Mouse (Mus musculus) splenic B cell, adult 2 months (primary cell): ENCODE data around the gene Col5a2.

Source experiments
- DNase-seq: peaks from one replicate; pipeline ENCODE4 v3.0.0-alpha.2; 2011; ENCODE audit warnings: low read depth, low spot score
- H3K27me3 ChIP-seq: 2 replicates; pipeline ENCODE4 v1.6.1; 2012; ENCODE audit warnings: mild to moderate bottlenecking, low read length, moderate library complexity, mixed read lengths; ENCODE audit not compliant: control insufficient read depth, poor library complexity, insufficient read depth, severe bottlenecking
- H3K36me3 ChIP-seq: 2 replicates; pipeline ENCODE4 v1.6.1; 2012; ENCODE audit warnings: mild to moderate bottlenecking, low read length, moderate library complexity, mixed read lengths; ENCODE audit not compliant: control insufficient read depth, poor library complexity, insufficient read depth, severe bottlenecking

Gene Col5a2

DNA sequence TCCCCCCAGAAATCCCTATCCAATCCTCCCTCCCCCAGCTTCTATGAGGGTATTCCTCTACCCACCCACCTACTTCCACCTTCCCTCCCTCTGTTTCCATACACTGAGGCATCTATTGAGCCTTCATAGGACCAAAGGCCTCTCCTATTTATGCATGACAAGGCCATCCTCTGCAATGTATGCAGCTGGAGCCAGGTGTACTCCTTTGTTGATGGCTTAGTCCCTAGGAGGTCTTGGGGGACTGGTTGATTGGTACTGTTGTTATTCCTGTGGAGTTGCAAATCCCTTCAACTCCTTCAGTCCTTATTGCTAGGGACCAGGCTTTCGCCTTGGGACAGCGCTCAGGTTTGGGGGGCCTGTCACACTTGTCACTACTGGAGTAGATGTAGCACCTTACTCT, 143.4 kb downstream of the Col5a2 start:
- H3K27me3 ChIP-seq = no peaks in the 10 kb centered on the region

GRCm38 (mm10) chr1:45359147-45359546, 143.9 kb downstream of the Col5a2 start:
- DNase-seq = no peak
- no peaks in the 10 kb centered on the region for H3K36me3 ChIP-seq
- no peaks in the 10 kb centered on the region for H3K27me3 ChIP-seq

More for the DNA sequence above, 143.4 kb downstream of the Col5a2 start:
- DNase-seq = no peak
- no peaks in the 10 kb centered on the region for H3K36me3 ChIP-seq

DNA sequence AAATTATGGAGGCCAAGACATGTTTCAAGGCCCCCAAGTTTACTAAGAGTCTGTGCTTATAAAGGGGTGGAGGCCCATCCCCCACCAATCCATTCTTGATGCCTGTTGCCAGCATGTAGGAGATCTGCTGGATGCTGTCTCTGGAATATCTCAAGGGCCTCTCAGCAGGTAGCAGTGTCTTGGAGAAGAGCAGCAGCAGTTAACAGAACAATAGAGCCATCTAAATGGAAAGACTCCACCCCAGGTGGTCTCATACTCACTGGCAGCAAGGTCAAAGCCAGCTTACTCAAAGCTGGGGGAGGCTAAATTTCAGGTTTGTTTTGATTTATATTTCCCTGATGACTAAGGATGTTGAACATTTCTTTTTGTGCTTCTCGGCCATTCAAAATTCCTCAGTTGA, 145.1 kb downstream of the Col5a2 start:
- DNase-seq = no peak
- Histone ChIP-seq H3K27me3 (no peaks in the 10 kb centered on the region), H3K36me3 (no peaks in the 10 kb centered on the region)

GRCm38 (mm10) chr1:45355944-45356343, 147.1 kb downstream of the Col5a2 start:
- no peak for DNase-seq
- H3K36me3 ChIP-seq = no peaks in the 10 kb centered on the region
- H3K27me3 ChIP-seq = no peaks in the 10 kb centered on the region

- no peaks in the 10 kb centered on the region for H3K27me3 ChIP-seq
- no peaks in the 10 kb centered on the region for H3K36me3 ChIP-seq
- no peak for DNase-seq
These were observed 173.9 kb downstream of the Col5a2 start for GRCm38 (mm10) chr1:45329149-45329548.
